Mouse (Mus musculus) C2C12 (cell line): Measurements from ENCODE around the gene Sipa1.

Experiments used
- CTCF ChIP-seq: IDR thresholded peaks from one replicate; pipeline ENCODE4 v1.5.1; 2011; ENCODE audit not compliant: control insufficient read depth, insufficient read depth, insufficient read length
- FOSL1 ChIP-seq: IDR thresholded peaks from one replicate; pipeline ENCODE4 v1.8.0; 2011; ENCODE audit warnings: mild to moderate bottlenecking, low read length; ENCODE audit not compliant: poor library complexity, insufficient read depth, severe bottlenecking
- MYOD1 ChIP-seq: IDR thresholded peaks from one replicate; pipeline ENCODE4 v1.6.1; 2011; ENCODE audit warnings: low read depth; ENCODE audit not compliant: control insufficient read depth, insufficient read length
- MYOG ChIP-seq: IDR thresholded peaks from one replicate; pipeline ENCODE4 v1.6.1; 2011; ENCODE audit not compliant: control insufficient read depth, insufficient read length; ENCODE audit errors: extremely low read depth
- USF1 ChIP-seq: IDR thresholded peaks from one replicate; pipeline ENCODE4 v1.6.1; 2011; ENCODE audit warnings: low read depth, mild to moderate bottlenecking, control low read depth, moderate library complexity

DNA sequence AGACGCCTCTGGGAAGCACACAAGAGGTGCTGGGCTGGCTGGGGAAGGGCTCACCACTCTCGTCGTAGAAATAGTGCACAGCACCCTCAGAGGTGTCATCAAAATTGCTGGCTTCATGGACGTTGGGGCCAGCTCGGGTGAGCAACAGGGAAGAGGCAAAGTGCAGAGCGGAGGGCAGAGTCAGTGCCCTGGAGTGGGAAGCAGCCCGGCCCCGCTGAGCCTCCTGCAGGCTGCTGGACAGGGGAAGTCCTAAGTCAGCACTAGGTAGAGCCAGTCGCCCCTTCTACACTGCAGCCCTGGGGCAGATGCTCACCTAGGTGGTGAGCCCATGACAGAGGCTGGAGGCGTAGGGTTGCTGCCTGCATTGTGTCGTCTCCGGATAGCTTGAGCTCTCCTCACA, 20.7 kb upstream of the Sipa1 start:
- no peak for TF ChIP-seq USF1
- no peak for TF ChIP-seq CTCF
- TF ChIP-seq MYOG = no peak
- no peak for TF ChIP-seq FOSL1
- TF ChIP-seq MYOD1 = no peak
